Mouse (Mus musculus) lung, adult 2 months (tissue): ENCODE results near the gene Spic.

Source experiments
- CTCF ChIP-seq: fragments of 200-500 bp; IDR thresholded peaks from 2 replicates; pipeline ENCODE4 v1.5.1; 2011; ENCODE audit warnings: mild to moderate bottlenecking, low read length, control low read depth; ENCODE audit not compliant: insufficient read depth
- POLR2A ChIP-seq: fragments of 200-500 bp; IDR thresholded peaks from 2 replicates; pipeline ENCODE4 v1.6.1; 2011; ENCODE audit warnings: low read depth, mild to moderate bottlenecking, control low read depth, low read length, borderline replicate concordance; ENCODE audit errors: extremely low read depth

GRCm38 (mm10) chr10:88627052-88627451 is 57.8 kb downstream of the Spic start:
- TF ChIP-seq POLR2A, result no peak
- no peak for TF ChIP-seq CTCF
